Mouse (Mus musculus) adrenal gland, postnatal 36 days (tissue): ENCODE measurements around the gene Gm37240. TPM values are rescaled to one million over a fixed set of nuclear protein-coding genes. Genes with fewer than 3 reads are reported as not detected.

ENCODE experiments used
- DNase-seq, 2 experiments: peaks; one replicate each; pipeline ENCODE4 v3.0.0; 2021; ENCODE audit warnings: mixed read lengths in 1 of 2
- total RNA-seq, 2 experiments: library from RNA; stranded (reverse); gene quantifications; 2 replicates each; pipeline ENCODE4 v1.2.3; 2021

Gm37240 gene
- total RNA-seq, 2 experiments from 2014 or later: 2.5 to 4.5 TPM

- no peak for DNase-seq
These were observed 862.3 kb downstream of the Gm37240 start for GRCm38 (mm10) chr3:85024817-85025705.

GRCm38 (mm10) chr3:85024237-85024636 lies 863.1 kb downstream of the Gm37240 start:
- no peak for DNase-seq

GRCm38 (mm10) chr3:85022800-85023199 lies 864.5 kb downstream of the Gm37240 start:
- DNase-seq: no peak

- no peak for DNase-seq
These were observed 865.5 kb downstream of the Gm37240 start for GRCm38 (mm10) chr3:85021816-85022215.

- no peak for DNase-seq
These were observed 867.2 kb downstream of the Gm37240 start for GRCm38 (mm10) chr3:85020137-85020536.

GRCm38 (mm10) chr3:85015667-85016066 lies 871.7 kb downstream of the Gm37240 start:
- DNase-seq: no peak

- no peak for DNase-seq
These were observed 874.4 kb downstream of the Gm37240 start for GRCm38 (mm10) chr3:85012889-85013288.

- DNase-seq: no peak
These were observed 882.1 kb downstream of the Gm37240 start for GRCm38 (mm10) chr3:85005257-85005656.

GRCm38 (mm10) chr3:84988880-84989279 lies 898.4 kb downstream of the Gm37240 start:
- DNase-seq: no peak

- no peak for DNase-seq
These were observed 902.1 kb downstream of the Gm37240 start for GRCm38 (mm10) chr3:84985121-84985625.

GRCm38 (mm10) chr3:84982688-84983087 lies 904.6 kb downstream of the Gm37240 start:
- DNase-seq: no peak

- no peak for DNase-seq
These were observed 907.2 kb downstream of the Gm37240 start for GRCm38 (mm10) chr3:84980158-84980557.

- no peak for DNase-seq
These were observed 908.6 kb downstream of the Gm37240 start for GRCm38 (mm10) chr3:84978676-84979075.

GRCm38 (mm10) chr3:84974193-84974592 lies 913.1 kb downstream of the Gm37240 start:
- no peak for DNase-seq

- DNase-seq: no peak
These were observed 914.4 kb downstream of the Gm37240 start for GRCm38 (mm10) chr3:84972881-84973280.

GRCm38 (mm10) chr3:84971561-84971960 lies 915.8 kb downstream of the Gm37240 start:
- DNase-seq: no peak

- DNase-seq: no peak
These were observed 920.0 kb downstream of the Gm37240 start for GRCm38 (mm10) chr3:84967364-84967763.

GRCm38 (mm10) chr3:84965156-84965555 lies 922.2 kb downstream of the Gm37240 start:
- DNase-seq: no peak

GRCm38 (mm10) chr3:84955857-84956256 lies 931.5 kb downstream of the Gm37240 start:
- DNase-seq: no peak

- no peak for DNase-seq
These were observed 932.1 kb downstream of the Gm37240 start for GRCm38 (mm10) chr3:84955011-84955775.

- no peak for DNase-seq
These were observed 934.6 kb downstream of the Gm37240 start for GRCm38 (mm10) chr3:84952585-84953187.

GRCm38 (mm10) chr3:84952135-84952534 lies 935.2 kb downstream of the Gm37240 start:
- peak; percentile 49 to 68 for DNase-seq
